9 mouse cellular contexts compared by ENCODE assay signal in genomic region chr4:149611376-149612044, GRCm38 (mm10). TPM values are rescaled to one million over a fixed set of nuclear protein-coding genes. Genes with fewer than 3 reads are reported as not detected.
DNase-seq lines count a peak whose midpoint lies in the region; ATAC-seq and TF ChIP-seq lines count a peak whose summit lies in the region.
"Had no signal": no experiment of that assay in that cellular context is flagged by ENCODE, and none has a peak within 500 bp of the region (broad histone marks: within the 10 kb centered on the region; RNA-seq: fewer than 3 reads in every experiment).

No protein-coding gene starts in this region.

- no peaks in the 10 kb centered on the region for H3K4me1 ChIP-seq in G1E (ENCODE audit: insufficient read depth, low read depth, low read length)
- H3K4me1 ChIP-seq in liver, embryonic 14.5 days (replicated peaks; ENCODE audit: control insufficient read depth in 2 of 2, insufficient read depth in 2 of 2, low read length in 1 of 2) = no peaks in the 10 kb centered on the region

- no peak overlapping the region for H3K9ac ChIP-seq in liver, embryonic 14.5 days (replicated peaks)

- no peak overlapping the region for H3K4me3 ChIP-seq in G1E (ENCODE audit: low read depth, low read length)
- H3K4me3 ChIP-seq in liver, embryonic 14.5 days (ENCODE audit: insufficient read depth in 1 of 2, low read depth in 2 of 2, low read length in 2 of 2) = no peak overlapping the region

- H3K4me2 ChIP-seq in liver, embryonic 14.5 days (ENCODE audit: low read depth) = no peak overlapping the region

- peak; percentile 27; the same call in 1 of the 2 replicates for TF ChIP-seq CTCF in G1E (IDR thresholded peaks at IDR 0.05; ENCODE audit: low read depth, low read length)
- peak; percentile 71 for TF ChIP-seq CTCF in liver, embryonic 14.5 days (IDR thresholded peaks at IDR 0.05; ENCODE audit: low read depth)

- intact Hi-C loops in left cerebral cortex, postnatal 14 days (cut with DNase I) = loop anchor here (2.0 kb wide), 1 partner anchor 63 kb away; no protein-coding TSS in a partner anchor

- H3K27me3 ChIP-seq in G1E (ENCODE audit: insufficient read depth, low read length) = no peaks in the 10 kb centered on the region
- no peaks in the 10 kb centered on the region for H3K27me3 ChIP-seq in liver, embryonic 14.5 days (ENCODE audit: control insufficient read depth, insufficient read depth, low read length)

- H3K36me3 ChIP-seq in G1E (replicated peaks) = no peaks in the 10 kb centered on the region
- no peaks in the 10 kb centered on the region for H3K36me3 ChIP-seq in liver, embryonic 14.5 days (replicated peaks; ENCODE audit: control insufficient read depth, insufficient read depth, low read depth)

- TF ChIP-seq EP300 in liver, embryonic 14.5 days (IDR thresholded peaks at IDR 0.05; ENCODE audit: low read depth) = no peak

- DNase-seq in cerebellum, adult 11 months = peak; percentile 57
- DNase-seq in left cerebral cortex, postnatal 14 days (ENCODE audit: low spot score in 2 of 2) = peak; percentile 67 to 71
- DNase-seq in left cerebral cortex, adult 8-10 months (ENCODE audit: low spot score in 2 of 2) = no peak
- DNase-seq in G1E (ENCODE audit: low spot score) = no peak
- peak; percentile 58 to 69 for DNase-seq in cerebellum, postnatal 36 days
- DNase-seq in liver, embryonic 14.5 days (ENCODE audit: low read depth in 3 of 3, low spot score in 3 of 3) = no peak
- peak; percentile 77 for DNase-seq in thymus, postnatal 4 days

- 42% methylated on average over 10 of the region's 10 CpGs for WGBS in liver, embryonic 14.5 days (ENCODE audit: insufficient replicate concordance)

- H3K9me3 ChIP-seq in G1E (replicated peaks) = peaks cover 5% of the 10 kb centered on the region
- H3K9me3 ChIP-seq in liver, embryonic 14.5 days (ENCODE audit: control insufficient read depth, low read length) = no peaks in the 10 kb centered on the region

- H3K27ac ChIP-seq in liver, embryonic 14.5 days = no peak overlapping the region
- H3K27ac ChIP-seq: macrophage had no signal

- ATAC-seq in cerebellum, adult (ENCODE audit: insufficient number of reproducible peaks, low FRiP score, low TSS enrichment) = no peak
- no peak for ATAC-seq in G1E (ENCODE audit: extremely low read depth, insufficient number of reproducible peaks, low FRiP score, poor library complexity, severe bottlenecking)
- no peak for ATAC-seq in liver, embryonic 14.5 days (ENCODE audit: insufficient read depth)

RNA-seq across cellular contexts. Expression of gene Clstn1, which starts 25.2 kb away (rescaled TPM):
- total RNA-seq in left cerebral cortex, postnatal 14 days (2021) = 1,000 to 10,000 TPM; 1,335 to 1,338 TPM
- total RNA-seq in left cerebral cortex, adult 8-10 months (2022) = 1,000 to 10,000 TPM; 1,199 to 1,281 (median 1,221) TPM
- total RNA-seq in G1E (2014; fragmentation: Nextera tagmentation) (0.19 and 0.38 TPM in 2 replicates), G1E (2017) (0.22 and 0.41 TPM in 2 replicates)
- 2.3 and 2.5 TPM in 2 replicates for polyA plus RNA-seq in G1E (2012)
- 1.2 and 1.3 TPM in 2 replicates for polyA plus RNA-seq in liver, embryonic 14.5 days (2012; rRNA removed)
- 1.4 and 1.6 TPM in 2 replicates for polyA plus RNA-seq in liver, embryonic 14.5 days (2014; fragmentation: Nextera tagmentation; extraction: Ambion mirVana)

Comparison
In these comparisons a context has a peak if more than half of its experiments do, and no peak if none do; other contexts are left out.
1. DNase-seq: peak in cerebellum, adult 11 months (single experiment), left cerebral cortex, postnatal 14 days (2 of 2), cerebellum, postnatal 36 days (2 of 2) and thymus, postnatal 4 days (single experiment); none in left cerebral cortex, adult 8-10 months (0 of 2), G1E (single experiment) and liver, embryonic 14.5 days (0 of 3).
2. RNA of gene Clstn1, which starts 25.2 kb away (total RNA-seq): 1,335 to 1,338 TPM in left cerebral cortex, postnatal 14 days and 1,199 to 1,281 TPM in left cerebral cortex, adult 8-10 months; 0.19 to 0.41 TPM in G1E; every median in the first group is over 100 times any median in the second.